Mouse (Mus musculus): ENCODE measurements at regions not wholly inside any gene's neighbourhood (a gene's known extent, or its start where the extent isn't known, plus 50 kb on each side); places are given as distances from the start of the nearest gene placed in this dataset.

GRCm38 (mm10) chr7:98768460-98768859 is 65.6 kb downstream of the Thap12 start:
- no peak for TF ChIP-seq CTCF (IDR thresholded peaks at IDR 0.05)
- Histone ChIP-seq H3K27ac (ENCODE audit: low read depth, low read length) (no peak overlapping the region), H3K27me3 (ENCODE audit: insufficient read depth, low read length) (peaks cover 4% of the 10 kb centered on the region; the same call in 1 of the 2 replicates), H3K36me3 (ENCODE audit: insufficient read depth, low read length) (no peaks in the 10 kb centered on the region), H3K9me3 (ENCODE audit: low read length) (no peaks in the 10 kb centered on the region), H3K4me2 (ENCODE audit: low read depth, low read length, poor library complexity, severe bottlenecking) (no peak overlapping the region), H3K4me1 (ENCODE audit: insufficient read depth, low read length) (no peaks in the 10 kb centered on the region), H3K9ac (replicated peaks; ENCODE audit: low read length, poor library complexity, severe bottlenecking) (no peak overlapping the region), H3K4me3 (ENCODE audit: low read depth, low read length) (no peak overlapping the region)
- 82% methylated on average over 2 of the region's 2 CpGs for WGBS
- ATAC-seq (ENCODE audit: low FRiP score) (no peak), DNase-seq (ENCODE audit: low spot score) (no peak)

GRCm38 (mm10) chr7:98769111-98769734 is 65.7 kb upstream of the Wnt11 start:
- Histone ChIP-seq H3K27me3 (ENCODE audit: insufficient read depth, low read length) (peaks cover 4% of the 10 kb centered on the region; the same call in 1 of the 2 replicates), H3K9ac (replicated peaks; ENCODE audit: low read length, poor library complexity, severe bottlenecking) (no peak overlapping the region), H3K4me1 (ENCODE audit: insufficient read depth, low read length) (no peaks in the 10 kb centered on the region), H3K4me2 (ENCODE audit: low read depth, low read length, poor library complexity, severe bottlenecking) (no peak overlapping the region), H3K27ac (ENCODE audit: low read depth, low read length) (no peak overlapping the region), H3K4me3 (ENCODE audit: low read depth, low read length) (no peak overlapping the region), H3K36me3 (ENCODE audit: insufficient read depth, low read length) (no peaks in the 10 kb centered on the region), H3K9me3 (ENCODE audit: low read length) (no peaks in the 10 kb centered on the region)
- WGBS, result 62% methylated on average over 1 of the region's 1 CpGs
- no peak for TF ChIP-seq CTCF (IDR thresholded peaks at IDR 0.05)
- no peak for DNase-seq (ENCODE audit: low spot score)
- no peak for ATAC-seq (ENCODE audit: low FRiP score)

GRCm38 (mm10) chr7:98770257-98770890 is 64.5 kb upstream of the Wnt11 start:
- H3K36me3 ChIP-seq (ENCODE audit: insufficient read depth, low read length), result no peaks in the 10 kb centered on the region
- ATAC-seq (ENCODE audit: low FRiP score) (no peak), DNase-seq (ENCODE audit: low spot score) (no peak)
- H3K27me3 ChIP-seq (ENCODE audit: insufficient read depth, low read length), result peaks cover 4% of the 10 kb centered on the region; the same call in 1 of the 2 replicates
- H3K4me3 ChIP-seq (ENCODE audit: low read depth, low read length), result no peak overlapping the region
- TF ChIP-seq CTCF (IDR thresholded peaks at IDR 0.05), result peak; percentile 8; the same call in 1 of the 2 replicates
- H3K9ac ChIP-seq (replicated peaks; ENCODE audit: low read length, poor library complexity, severe bottlenecking), result no peak overlapping the region
- no peaks in the 10 kb centered on the region for H3K4me1 ChIP-seq (ENCODE audit: insufficient read depth, low read length)
- 10% methylated on average over 8 of the region's 8 CpGs for WGBS
- no peak overlapping the region for H3K4me2 ChIP-seq (ENCODE audit: low read depth, low read length, poor library complexity, severe bottlenecking)
- no peaks in the 10 kb centered on the region for H3K9me3 ChIP-seq (ENCODE audit: low read length)
- H3K27ac ChIP-seq (ENCODE audit: low read depth, low read length), result no peak overlapping the region

- ATAC-seq (ENCODE audit: low FRiP score) (no peak), DNase-seq (ENCODE audit: low spot score) (no peak)
- H3K36me3 ChIP-seq (ENCODE audit: insufficient read depth, low read length), result no peaks in the 10 kb centered on the region
- no peak overlapping the region for H3K9ac ChIP-seq (replicated peaks; ENCODE audit: low read length, poor library complexity, severe bottlenecking)
- peaks cover 4% of the 10 kb centered on the region; the same call in 1 of the 2 replicates for H3K27me3 ChIP-seq (ENCODE audit: insufficient read depth, low read length)
- TF ChIP-seq CTCF (IDR thresholded peaks at IDR 0.05), result no peak
- H3K4me3 ChIP-seq (ENCODE audit: low read depth, low read length), result no peak overlapping the region
- no peak overlapping the region for H3K27ac ChIP-seq (ENCODE audit: low read depth, low read length)
- WGBS, result 59% methylated on average over 7 of the region's 7 CpGs
- no peak overlapping the region for H3K4me2 ChIP-seq (ENCODE audit: low read depth, low read length, poor library complexity, severe bottlenecking)
- no peaks in the 10 kb centered on the region for H3K9me3 ChIP-seq (ENCODE audit: low read length)
- no peaks in the 10 kb centered on the region for H3K4me1 ChIP-seq (ENCODE audit: insufficient read depth, low read length)
Observed at GRCm38 (mm10) chr7:98771134-98771775, 63.7 kb upstream of the Wnt11 start.

- H3K4me2 ChIP-seq (ENCODE audit: low read depth, low read length, poor library complexity, severe bottlenecking), result no peak overlapping the region
- ATAC-seq (ENCODE audit: low FRiP score) (no peak), DNase-seq (ENCODE audit: low spot score) (no peak)
- no peak overlapping the region for H3K4me3 ChIP-seq (ENCODE audit: low read depth, low read length)
- TF ChIP-seq CTCF (IDR thresholded peaks at IDR 0.05), result no peak; the same call in 1 of the 2 replicates
- H3K27me3 ChIP-seq (ENCODE audit: insufficient read depth, low read length), result peaks cover 4% of the 10 kb centered on the region; the same call in 1 of the 2 replicates
- H3K9ac ChIP-seq (replicated peaks; ENCODE audit: low read length, poor library complexity, severe bottlenecking), result no peak overlapping the region
- 50% methylated on average over 4 of the region's 4 CpGs for WGBS
- H3K36me3 ChIP-seq (ENCODE audit: insufficient read depth, low read length), result no peaks in the 10 kb centered on the region
- H3K4me1 ChIP-seq (ENCODE audit: insufficient read depth, low read length), result no peaks in the 10 kb centered on the region
- H3K27ac ChIP-seq (ENCODE audit: low read depth, low read length), result no peak overlapping the region
- no peaks in the 10 kb centered on the region for H3K9me3 ChIP-seq (ENCODE audit: low read length)
Observed at GRCm38 (mm10) chr7:98774597-98774996, 60.3 kb upstream of the Wnt11 start.

- H3K27ac ChIP-seq (ENCODE audit: low read depth, low read length), result no peak overlapping the region
- no peak overlapping the region for H3K4me2 ChIP-seq (ENCODE audit: low read depth, low read length, poor library complexity, severe bottlenecking)
- peaks cover 4% of the 10 kb centered on the region; the same call in 1 of the 2 replicates for H3K27me3 ChIP-seq (ENCODE audit: insufficient read depth, low read length)
- H3K4me3 ChIP-seq (ENCODE audit: low read depth, low read length), result no peak overlapping the region
- H3K9me3 ChIP-seq (ENCODE audit: low read length), result no peaks in the 10 kb centered on the region
- H3K4me1 ChIP-seq (ENCODE audit: insufficient read depth, low read length), result no peaks in the 10 kb centered on the region
- no peak for ATAC-seq (ENCODE audit: low FRiP score)
- no peaks in the 10 kb centered on the region for H3K36me3 ChIP-seq (ENCODE audit: insufficient read depth, low read length)
- TF ChIP-seq CTCF (IDR thresholded peaks at IDR 0.05), result no peak
- WGBS, result 84% methylated on average over 8 of the region's 8 CpGs
- DNase-seq (ENCODE audit: low spot score), result no peak
- H3K9ac ChIP-seq (replicated peaks; ENCODE audit: low read length, poor library complexity, severe bottlenecking), result no peak overlapping the region
Observed at GRCm38 (mm10) chr7:98775031-98775430, 59.9 kb upstream of the Wnt11 start.

All from midbrain, postnatal 0 days (tissue).